ENCODE assay signal across 11 mouse cellular contexts in the genomic region with DNA sequence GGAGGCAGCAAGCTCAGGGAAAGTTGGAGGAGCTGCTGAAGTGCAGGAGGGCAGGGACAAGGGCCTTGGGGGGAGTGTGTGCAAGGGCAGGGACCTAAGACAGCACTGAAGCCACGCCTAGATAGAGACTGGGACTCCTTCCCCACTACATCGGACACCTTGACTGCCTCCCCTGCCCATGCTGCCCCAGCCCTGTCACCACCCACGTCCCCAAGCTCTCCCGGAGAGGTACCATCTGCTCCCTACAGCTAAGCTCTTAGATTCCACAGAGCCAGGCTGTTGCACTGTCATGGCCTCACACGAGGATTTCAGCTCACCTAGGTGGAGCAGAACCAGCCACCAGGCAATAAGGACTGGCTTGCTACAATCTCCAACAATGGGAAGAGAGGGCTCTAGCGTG. TPM values are rescaled to one million over a fixed set of nuclear protein-coding genes. Genes with fewer than 3 reads are reported as not detected.
DNase-seq lines count a peak whose midpoint lies in the region; ATAC-seq and TF ChIP-seq lines count a peak whose summit lies in the region.
"Had no signal": no experiment of that assay in that cellular context is flagged by ENCODE, and none has a peak within 500 bp of the region (broad histone marks: within the 10 kb centered on the region; RNA-seq: fewer than 3 reads in every experiment).

No protein-coding gene starts in this region.

- peaks cover 19% of the 10 kb centered on the region for H3K4me1 ChIP-seq in hindbrain, postnatal 0 days (ENCODE audit: insufficient read depth, low read length)
- peaks cover 34% of the 10 kb centered on the region for H3K4me1 ChIP-seq in hindbrain, embryonic 12.5 days
- peaks cover 16% of the 10 kb centered on the region for H3K4me1 ChIP-seq in cortical plate, adult 2 months (ENCODE audit: control insufficient read depth, insufficient read depth, low read length)
- H3K4me1 ChIP-seq in liver, embryonic 13.5 days (replicated peaks) = peaks cover 96% of the 10 kb centered on the region

- no peaks in the 10 kb centered on the region for H3K36me3 ChIP-seq in hindbrain, postnatal 0 days (ENCODE audit: insufficient read depth, low read length)
- H3K36me3 ChIP-seq in hindbrain, embryonic 12.5 days = peaks cover 4% of the 10 kb centered on the region; the same call in 1 of the 2 replicates
- no peaks in the 10 kb centered on the region; the same call in 1 of the 2 replicates for H3K36me3 ChIP-seq in liver, embryonic 13.5 days

- TF ChIP-seq CTCF in hindbrain, postnatal 0 days (IDR thresholded peaks at IDR 0.05; ENCODE audit: low read depth) = no peak
- no peak for TF ChIP-seq CTCF in cortical plate, adult 2 months (IDR thresholded peaks at IDR 0.05; ENCODE audit: extremely low read depth, insufficient read depth, low read length)

- no peak for DNase-seq in hindbrain, postnatal 0 days (ENCODE audit: low spot score)
- DNase-seq in cerebellum, adult 11 months = peak; percentile 62
- DNase-seq in liver, embryonic 13.5 days = no peak
- DNase-seq in yolk sac, embryonic 10.5 days (ENCODE audit: low spot score) = no peak
- no peak for DNase-seq in lung, postnatal 14 days
- no peak for DNase-seq in natural killer cell, adult 2 months (ENCODE audit: low spot score in 2 of 2)

- no peak overlapping the region for H3K4me2 ChIP-seq in hindbrain, postnatal 0 days (ENCODE audit: low read depth, low read length)
- no peak overlapping the region for H3K4me2 ChIP-seq in hindbrain, embryonic 12.5 days (replicated peaks)
- H3K4me2 ChIP-seq in liver, embryonic 13.5 days = peak overlapping the region; percentile 17; the same call in 1 of the 2 replicates
- H3K4me2 ChIP-seq: kidney, embryonic 15.5 days; stomach, embryonic 15.5 days had no signal

- 45% methylated on average over 6 of the region's 6 CpGs for WGBS in hindbrain, postnatal 0 days
- 36% methylated on average over 6 of the region's 6 CpGs for WGBS in hindbrain, embryonic 12.5 days
- 50% methylated on average over 6 of the region's 6 CpGs for WGBS in liver, embryonic 13.5 days (ENCODE audit: insufficient replicate concordance)

- TF ChIP-seq POLR2A in cortical plate, adult 2 months (IDR thresholded peaks at IDR 0.05; ENCODE audit: extremely low read depth, insufficient read depth, low read length) = no peak

- no peak for ATAC-seq in hindbrain, postnatal 0 days
- ATAC-seq in hindbrain, embryonic 12.5 days (ENCODE audit: low FRiP score) = no peak
- ATAC-seq in liver, embryonic 13.5 days (ENCODE audit: low read depth) = peak; percentile 9; the same call in 1 of the 2 replicates

- H3K27me3 ChIP-seq in hindbrain, postnatal 0 days (ENCODE audit: insufficient read depth, low read length) = no peaks in the 10 kb centered on the region
- no peaks in the 10 kb centered on the region for H3K27me3 ChIP-seq in hindbrain, embryonic 12.5 days
- H3K27me3 ChIP-seq in liver, embryonic 13.5 days = no peaks in the 10 kb centered on the region
- H3K27me3 ChIP-seq: CH12.LX; kidney, embryonic 15.5 days; stomach, embryonic 15.5 days had no signal

- no peak overlapping the region; the same call in 1 of the 2 replicates for H3K9ac ChIP-seq in hindbrain, postnatal 0 days (replicated peaks; ENCODE audit: low read length)
- no peak overlapping the region for H3K9ac ChIP-seq in hindbrain, embryonic 12.5 days
- H3K9ac ChIP-seq in liver, embryonic 13.5 days = peak overlapping the region; percentile 4; the same call in 1 of the 2 replicates
- H3K9ac ChIP-seq: kidney, embryonic 15.5 days; stomach, embryonic 15.5 days had no signal

- H3K27ac ChIP-seq in hindbrain, postnatal 0 days = peak overlapping the region; percentile 60; the same call in 1 of the 2 replicates
- H3K27ac ChIP-seq in hindbrain, embryonic 12.5 days = no peak overlapping the region
- H3K27ac ChIP-seq in cortical plate, adult 2 months (ENCODE audit: insufficient read depth, low read length) = peak overlapping the region; percentile 73
- H3K27ac ChIP-seq in liver, embryonic 13.5 days = peak overlapping the region; percentile 91

- H3K4me3 ChIP-seq in hindbrain, postnatal 0 days (ENCODE audit: low read length) = no peak overlapping the region
- no peak overlapping the region for H3K4me3 ChIP-seq in hindbrain, embryonic 12.5 days
- no peak overlapping the region for H3K4me3 ChIP-seq in cortical plate, adult 2 months (ENCODE audit: insufficient read depth, low read length)
- H3K4me3 ChIP-seq in liver, embryonic 13.5 days (replicated peaks) = no peak overlapping the region
- H3K4me3 ChIP-seq: kidney, embryonic 15.5 days; stomach, embryonic 15.5 days had no signal

- no peaks in the 10 kb centered on the region for H3K9me3 ChIP-seq in hindbrain, postnatal 0 days (ENCODE audit: low read length)
- H3K9me3 ChIP-seq in hindbrain, embryonic 12.5 days (replicated peaks) = no peaks in the 10 kb centered on the region
- no peaks in the 10 kb centered on the region for H3K9me3 ChIP-seq in liver, embryonic 13.5 days (replicated peaks)
- H3K9me3 ChIP-seq: kidney, embryonic 15.5 days; stomach, embryonic 15.5 days had no signal

RNA-seq across cellular contexts. Expression of a gene that starts 22.4 kb away (rescaled TPM):
- 51.8 and 54.0 TPM in 2 replicates for total RNA-seq in hindbrain, postnatal 0 days (2014; rRNA removed)
- 31.5 and 39.3 TPM in 2 replicates for polyA plus RNA-seq in hindbrain, postnatal 0 days (2015; fragmentation: Nextera tagmentation; extraction: Ambion mirVana)
- polyA plus RNA-seq in hindbrain, embryonic 12.5 days (2016; fragmentation: Nextera tagmentation; extraction: Ambion mirVana) = 24.6 and 27.1 TPM in 2 replicates
- 113 and 115 TPM in 2 replicates for polyA plus RNA-seq in cortical plate, adult 2 months (2012; rRNA removed)
- 3.9 and 4.9 TPM in 2 replicates for polyA plus RNA-seq in liver, embryonic 13.5 days (2015; fragmentation: Nextera tagmentation; extraction: Ambion mirVana)

RNA-seq across cellular contexts. Expression of a gene that starts 43.6 kb away (rescaled TPM):
- total RNA-seq in hindbrain, postnatal 0 days (2014; rRNA removed) = 0.21 and 0.29 TPM in 2 replicates
- polyA plus RNA-seq in hindbrain, postnatal 0 days (2015; fragmentation: Nextera tagmentation; extraction: Ambion mirVana) = 0.25 and 0.33 TPM in 2 replicates
- 1.2 and 3.0 TPM in 2 replicates for polyA plus RNA-seq in hindbrain, embryonic 12.5 days (2016; fragmentation: Nextera tagmentation; extraction: Ambion mirVana)
- polyA plus RNA-seq in cortical plate, adult 2 months (2012; rRNA removed) = 0.19 and 0.36 TPM in 2 replicates
- polyA plus RNA-seq in liver, embryonic 13.5 days (2015; fragmentation: Nextera tagmentation; extraction: Ambion mirVana) = 0.48 and 0.58 TPM in 2 replicates

RNA-seq across cellular contexts. Expression of a gene that starts 59.8 kb away (rescaled TPM):
- 61.8 and 65.4 TPM in 2 replicates for total RNA-seq in hindbrain, postnatal 0 days (2014; rRNA removed)
- polyA plus RNA-seq in hindbrain, postnatal 0 days (2015; fragmentation: Nextera tagmentation; extraction: Ambion mirVana) = 33.6 and 35.8 TPM in 2 replicates
- polyA plus RNA-seq in hindbrain, embryonic 12.5 days (2016; fragmentation: Nextera tagmentation; extraction: Ambion mirVana) = 22.2 and 23.9 TPM in 2 replicates
- polyA plus RNA-seq in cortical plate, adult 2 months (2012; rRNA removed) = 66.9 and 70.9 TPM in 2 replicates
- polyA plus RNA-seq in liver, embryonic 13.5 days (2015; fragmentation: Nextera tagmentation; extraction: Ambion mirVana) = 6.7 and 7.0 TPM in 2 replicates
